Mouse (Mus musculus) lung, postnatal 0 days (tissue): ENCODE measurements at regions not wholly inside any gene's neighbourhood (a gene's known extent, or its start where the extent isn't known, plus 50 kb on each side); places are given as distances from the start of the nearest gene placed in this dataset.

Experiments
- CTCF ChIP-seq: IDR thresholded peaks from 2 replicates; pipeline ENCODE4 v1.5.1; 2016; ENCODE audit warnings: antibody characterized with exemption, mild to moderate bottlenecking
- EP300 ChIP-seq: IDR thresholded peaks from 2 replicates; pipeline ENCODE4 v1.6.1; 2016; ENCODE audit warnings: antibody characterized with exemption, mild to moderate bottlenecking, control low read depth

DNA sequence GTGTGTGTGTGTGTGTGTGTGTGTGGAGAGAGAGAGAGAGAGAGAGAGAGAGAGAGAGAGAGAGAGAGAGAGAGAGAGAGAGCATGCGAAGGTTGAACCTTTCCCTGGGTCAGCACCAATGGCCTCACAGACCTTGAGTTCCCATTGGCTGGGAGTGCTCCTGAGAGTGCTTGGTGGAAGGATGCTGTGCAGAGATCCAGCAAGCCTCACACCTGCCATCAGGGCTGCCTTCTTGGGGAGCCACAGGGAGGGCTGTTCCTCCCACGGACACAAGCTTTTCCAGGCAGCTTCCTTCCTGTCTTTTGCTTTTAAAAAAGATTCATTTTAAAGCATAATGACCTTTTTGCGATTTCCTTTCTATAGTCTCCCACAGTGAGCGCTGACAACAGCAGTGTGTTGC lies 127.1 kb upstream of the Eef2kmt start:
- TF ChIP-seq CTCF (no peak), EP300 (no peak)
